Comparison of ENCODE assay signal across 9 mouse cellular contexts in the genomic region with DNA sequence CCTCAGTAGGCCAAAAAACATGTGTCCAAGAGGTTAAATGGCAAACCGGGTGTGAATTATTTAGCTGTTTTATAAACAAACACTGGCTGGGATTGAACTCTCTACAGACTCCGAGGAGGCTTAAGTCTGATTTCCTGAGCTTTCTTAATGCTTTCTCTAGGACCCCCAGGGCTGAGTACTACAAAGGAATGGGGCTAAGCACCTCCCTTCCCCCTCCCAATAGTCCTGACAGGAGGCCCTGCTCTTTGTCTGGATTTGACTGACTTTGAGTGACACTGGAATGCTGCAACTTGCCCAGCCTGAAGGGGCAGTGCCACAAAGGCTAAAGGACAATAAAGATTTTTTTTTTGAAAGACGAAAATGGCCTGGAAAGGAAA.
DNase-seq lines count a peak whose midpoint lies in the region; ATAC-seq lines count a peak whose summit lies in the region.
"Had no signal": no experiment of that assay in that cellular context is flagged by ENCODE, and none has a peak within 500 bp of the region (broad histone marks: within the 10 kb centered on the region; RNA-seq: fewer than 3 reads in every experiment).

No protein-coding gene starts in this region.

- no peaks in the 10 kb centered on the region for H3K36me3 ChIP-seq in heart, embryonic 16.5 days (ENCODE audit: control insufficient read depth, insufficient read depth)

- 11% methylated on average over 3 of the region's 3 CpGs for WGBS in heart, embryonic 16.5 days

- peak; percentile 49; the same call in 1 of the 2 replicates for ATAC-seq in heart, embryonic 16.5 days (replicated peaks; ENCODE audit: extremely low read depth, insufficient read depth, low FRiP score)
- peak; percentile 23; the same call in 1 of the 2 replicates for ATAC-seq in megakaryocyte, adult 5-6 weeks (ENCODE audit: poor library complexity, severe bottlenecking)

- peaks cover 11% of the 10 kb centered on the region for H3K4me1 ChIP-seq in heart, embryonic 16.5 days (ENCODE audit: control insufficient read depth, insufficient read depth, low read length)

- peak overlapping the region; percentile 47 for H3K4me2 ChIP-seq in heart, embryonic 16.5 days (ENCODE audit: low read depth, low read length)

- DNase-seq in heart, adult 11 months, result peak; percentile 94
- no peak for DNase-seq in heart, postnatal 4 days
- DNase-seq in embryo, embryonic 11 days, result peak; percentile 79
- DNase-seq in cerebellum, adult 18-20 months, result no peak
- no peak for DNase-seq in adrenal gland, postnatal 25 days
- DNase-seq in cerebellum, adult 8-10 months, result no peak

- H3K9me3 ChIP-seq in heart, embryonic 16.5 days (replicated peaks; ENCODE audit: control insufficient read depth, low read length), result no peaks in the 10 kb centered on the region

- H3K9ac ChIP-seq in heart, embryonic 16.5 days (ENCODE audit: low read length), result no peak overlapping the region

- H3K4me3 ChIP-seq in heart, embryonic 16.5 days (ENCODE audit: low read length), result no peak overlapping the region

- H3K27ac ChIP-seq in heart, embryonic 16.5 days (ENCODE audit: low read length), result peak overlapping the region; percentile 49; the same call in 1 of the 2 replicates
- H3K27ac ChIP-seq: macrophage had no signal

- no peaks in the 10 kb centered on the region for H3K27me3 ChIP-seq in heart, embryonic 16.5 days (ENCODE audit: control insufficient read depth, insufficient read depth, low read length)

Comparison
In these comparisons a context has a peak if more than half of its experiments do, and no peak if none do; other contexts are left out.
1. DNase-seq: peak in heart, adult 11 months (single experiment) and embryo, embryonic 11 days (single experiment); none in heart, postnatal 4 days (single experiment), cerebellum, adult 18-20 months (0 of 2), adrenal gland, postnatal 25 days (single experiment) and cerebellum, adult 8-10 months (single experiment).